Comparison of ENCODE assay signal across 9 mouse cellular contexts in genomic region chr1:20612643-20613042, GRCm38 (mm10). TPM values are rescaled to one million over a fixed set of nuclear protein-coding genes. Genes with fewer than 3 reads are reported as not detected.
A peak's percentile ranks its signal among the peaks of the same experiment; 100 is the strongest.
DNase-seq lines count a peak whose midpoint lies in the region; ATAC-seq and TF ChIP-seq lines count a peak whose summit lies in the region.
"Had no signal": no experiment of that assay in that cellular context is flagged by ENCODE, and none has a peak within 500 bp of the region (broad histone marks: within the 10 kb centered on the region; RNA-seq: fewer than 3 reads in every experiment).

No protein-coding gene starts in this region.

- no peak overlapping the region for H3K27ac ChIP-seq in testis, adult 2 months (ENCODE audit: control insufficient read depth, insufficient read depth, low read depth, low read length)
- H3K27ac ChIP-seq in hindbrain, postnatal 0 days, result no peak overlapping the region

- WGBS in hindbrain, postnatal 0 days, result 26% methylated on average over 7 of the region's 7 CpGs

- peak; percentile 12; the same call in 1 of the 2 replicates for TF ChIP-seq CTCF in testis, adult 2 months (IDR thresholded peaks at IDR 0.05; ENCODE audit: control insufficient read depth, insufficient read depth, insufficient replicate concordance, low read depth, low read length)
- TF ChIP-seq CTCF in hindbrain, postnatal 0 days (IDR thresholded peaks at IDR 0.05; ENCODE audit: low read depth), result peak; percentile 87

- ATAC-seq in hindbrain, postnatal 0 days, result 0 out of 2 replicates have a peak, but pooled peaks have one; percentile 18

- no peaks in the 10 kb centered on the region for H3K36me3 ChIP-seq in testis, adult 2 months (ENCODE audit: control insufficient read depth, insufficient read depth, low read length)
- H3K36me3 ChIP-seq in hindbrain, postnatal 0 days (ENCODE audit: insufficient read depth, low read length), result no peaks in the 10 kb centered on the region

- no peaks in the 10 kb centered on the region for H3K9me3 ChIP-seq in hindbrain, postnatal 0 days (ENCODE audit: low read length)

- no peaks in the 10 kb centered on the region for H3K27me3 ChIP-seq in testis, adult 2 months (ENCODE audit: control insufficient read depth, insufficient read depth, low read length)
- no peaks in the 10 kb centered on the region for H3K27me3 ChIP-seq in hindbrain, postnatal 0 days (ENCODE audit: insufficient read depth, low read length)

- peak; percentile 17 for DNase-seq in adrenal gland, adult 2 months
- no peak for DNase-seq in adrenal gland, adult 8-10 months
- DNase-seq in testis, postnatal 14 days (ENCODE audit: low spot score), result no peak
- DNase-seq in embryo, embryonic 10.5 days (ENCODE audit: low spot score), result peak; percentile 66
- DNase-seq in hindbrain, postnatal 0 days (ENCODE audit: low spot score), result peak; percentile 76
- peak; percentile 3 to 7 for DNase-seq in lung, adult 18-20 months
- DNase-seq in right cerebral cortex, postnatal 14 days, result peak; percentile 50

- no peaks in the 10 kb centered on the region for H3K4me1 ChIP-seq in testis, adult 2 months (ENCODE audit: control insufficient read depth, insufficient read depth, low read length)
- H3K4me1 ChIP-seq in hindbrain, postnatal 0 days (ENCODE audit: insufficient read depth, low read length), result no peaks in the 10 kb centered on the region

- no peak for TF ChIP-seq POLR2A in testis, adult 2 months (IDR thresholded peaks at IDR 0.05; ENCODE audit: control insufficient read depth, low read depth, low read length)

- no peak overlapping the region for H3K4me3 ChIP-seq in testis, adult 2 months (ENCODE audit: control insufficient read depth, low read depth, low read length)
- H3K4me3 ChIP-seq in hindbrain, postnatal 0 days (ENCODE audit: low read length), result no peak overlapping the region

- H3K4me2 ChIP-seq in hindbrain, postnatal 0 days (ENCODE audit: low read depth, low read length), result no peak overlapping the region

- H3K9ac ChIP-seq in hindbrain, postnatal 0 days (replicated peaks; ENCODE audit: low read length), result no peak overlapping the region

RNA-seq across cellular contexts. Expression of gene Pkhd1, which starts 5.2 kb away (rescaled TPM):
- under 1 TPM; 0.03 to 0.17 TPM for total RNA-seq in adrenal gland, adult 2 months (2021)
- polyA plus RNA-seq in adrenal gland, adult 2 months (2012; rRNA removed), result not detected in 2 replicates
- under 1 TPM; 0.03 to 0.15 (median 0.05) TPM for total RNA-seq in adrenal gland, adult 8-10 months (2022)
- 0.02 and 0.13 TPM in 2 replicates for polyA plus RNA-seq in testis, adult 2 months (2012; rRNA removed)
- total RNA-seq in hindbrain, postnatal 0 days (2014; rRNA removed), result 0.14 TPM in 1 of 2 replicates, not detected in the other
- 0.09 TPM in 1 of 2 replicates, not detected in the other for polyA plus RNA-seq in hindbrain, postnatal 0 days (2015; fragmentation: Nextera tagmentation; extraction: Ambion mirVana)
- total RNA-seq: hematopoietic stem cell, adult 5-6 weeks had no signal

Comparison
In these comparisons a context has a peak if more than half of its experiments do, and no peak if none do; other contexts are left out.
1. DNase-seq: peak in adrenal gland, adult 2 months (single experiment), embryo, embryonic 10.5 days (single experiment), hindbrain, postnatal 0 days (single experiment), lung, adult 18-20 months (2 of 2) and right cerebral cortex, postnatal 14 days (single experiment); none in adrenal gland, adult 8-10 months (single experiment) and testis, postnatal 14 days (single experiment).